7 mouse cellular contexts compared by ENCODE assay signal in genomic region chr19:8741243-8741869, GRCm38 (mm10). TPM values are rescaled to one million over a fixed set of nuclear protein-coding genes. Genes with fewer than 3 reads are reported as not detected.
DNase-seq lines count a peak whose midpoint lies in the region; ATAC-seq lines count a peak whose summit lies in the region.

TSS of gene Stx5a (plus strand) at chr19:8741413.

- H3K9me3 ChIP-seq in intestine, embryonic 15.5 days, result no peaks in the 10 kb centered on the region
- no peaks in the 10 kb centered on the region for H3K9me3 ChIP-seq in midbrain, embryonic 10.5 days (replicated peaks)

- peak within 1 kb of the TSS; percentile 93 for H3K4me2 ChIP-seq in intestine, embryonic 15.5 days (replicated peaks)

- intact Hi-C loops in gastrocnemius, postnatal 36 days (cut with DNase I), result no loop called here
- intact Hi-C loops in left cerebral cortex, postnatal 25 days (cut with DNase I), result loop anchor here (5.0 kb wide), 1 partner anchor 81 kb away; the partner anchor contains the start of gene Hnrnpul2

- peak within 1 kb of the TSS; percentile 95 for H3K27ac ChIP-seq in intestine, embryonic 15.5 days
- H3K27ac ChIP-seq in midbrain, embryonic 10.5 days (replicated peaks), result peak within 1 kb of the TSS; percentile 93

- H3K36me3 ChIP-seq in intestine, embryonic 15.5 days, result peaks cover 45% of the 10 kb centered on the region
- H3K36me3 ChIP-seq in midbrain, embryonic 10.5 days, result peaks cover 79% of the 10 kb centered on the region

- H3K27me3 ChIP-seq in intestine, embryonic 15.5 days (replicated peaks), result no peaks in the 10 kb centered on the region
- H3K27me3 ChIP-seq in midbrain, embryonic 10.5 days (ENCODE audit: low read depth, poor library complexity, severe bottlenecking), result no peaks in the 10 kb centered on the region

- H3K4me3 ChIP-seq in intestine, embryonic 15.5 days (replicated peaks), result peak within 1 kb of the TSS; percentile 91
- peak within 1 kb of the TSS; percentile 86 for H3K4me3 ChIP-seq in midbrain, embryonic 10.5 days

- H3K9ac ChIP-seq in intestine, embryonic 15.5 days, result peak within 1 kb of the TSS; percentile 90

- 0% methylated on average over 36 of the region's 36 CpGs for WGBS in intestine, embryonic 15.5 days
- WGBS in midbrain, embryonic 10.5 days, result under 1% methylated on average over 36 of the region's 36 CpGs

- DNase-seq in adrenal gland, adult 2 months, result peak; percentile 96
- DNase-seq in embryo, embryonic 11.5 days (ENCODE audit: low read depth, low spot score), result peak; percentile 95
- DNase-seq in gastrocnemius, postnatal 36 days, result peak; percentile 94 to 96
- DNase-seq in left cerebral cortex, postnatal 25 days (ENCODE audit: low spot score in 2 of 2), result peak; percentile 97 to 99
- peak; percentile 95 for DNase-seq in midbrain, embryonic 10.5 days (ENCODE audit: low spot score)
- peak; percentile 88 for DNase-seq in right cerebral cortex, postnatal 4 days

- peaks cover 19% of the 10 kb centered on the region for H3K4me1 ChIP-seq in intestine, embryonic 15.5 days (replicated peaks)
- H3K4me1 ChIP-seq in midbrain, embryonic 10.5 days, result peaks cover 28% of the 10 kb centered on the region

- ATAC-seq in intestine, embryonic 15.5 days, result peak; percentile 99

RNA-seq across cellular contexts. Expression of gene Stx5a, which starts in this region (rescaled TPM):
- 10 to 100 TPM; 80.4 to 95.4 TPM for total RNA-seq in adrenal gland, adult 2 months (2021)
- polyA plus RNA-seq in adrenal gland, adult 2 months (2012; rRNA removed), result 67.1 and 73.5 TPM in 2 replicates
- total RNA-seq in gastrocnemius, postnatal 36 days (2021), result 10 to 100 TPM; 19.0 to 19.9 TPM
- polyA plus RNA-seq in intestine, embryonic 15.5 days (2015; fragmentation: Nextera tagmentation; extraction: Ambion mirVana), result 119 and 121 TPM in 2 replicates
- 10 to 100 TPM; 61.5 to 70.1 TPM for total RNA-seq in left cerebral cortex, postnatal 25 days (2021)
- polyA plus RNA-seq in midbrain, embryonic 10.5 days (2016; fragmentation: Nextera tagmentation; extraction: Ambion mirVana), result 94.9 and 103 TPM in 2 replicates

Comparison
In these comparisons a context has a peak if more than half of its experiments do, and no peak if none do; other contexts are left out.
1. Peak in every context shown above with its lines: DNase-seq, ATAC-seq, H3K4me3 ChIP-seq and H3K27ac ChIP-seq.